Mouse (Mus musculus): ENCODE data around the gene Nfkb1. TPM values are rescaled to one million over a fixed set of nuclear protein-coding genes. Genes with fewer than 3 reads are reported as not detected.

Gene Nfkb1
- total RNA-seq, 2 experiments from 2014 or later: 30.7 to 33.0 TPM

- DNase-seq: no peak
These were observed 11.3 kb upstream of the Nfkb1 start for GRCm38 (mm10) chr3:135702658-135703057.

- peak in 1 of 2 experiments; percentile 47 for DNase-seq
These were observed 8.3 kb upstream of the Nfkb1 start for GRCm38 (mm10) chr3:135699523-135700264.

- DNase-seq: no peak
These were observed 7.2 kb upstream of the Nfkb1 start for GRCm38 (mm10) chr3:135698466-135698975.

- no peak for DNase-seq
These were observed 4.9 kb upstream of the Nfkb1 start for GRCm38 (mm10) chr3:135696262-135696661.

- DNase-seq: peak in 1 of 2 experiments; percentile 40
These were observed 1.7 kb upstream of the Nfkb1 start for GRCm38 (mm10) chr3:135692999-135693398.

- DNase-seq: peak; percentile 64 to 74
These were observed 668 bp downstream of the Nfkb1 start for GRCm38 (mm10) chr3:135690568-135691190.

GRCm38 (mm10) chr3:135689773-135690567 lies 1.4 kb downstream of the Nfkb1 start:
- no peak for DNase-seq

- no peak for DNase-seq
These were observed 2.2 kb downstream of the Nfkb1 start for GRCm38 (mm10) chr3:135688970-135689772.

- DNase-seq: no peak
These were observed 3.4 kb downstream of the Nfkb1 start for GRCm38 (mm10) chr3:135687965-135688364.

GRCm38 (mm10) chr3:135686419-135686818 lies 4.9 kb downstream of the Nfkb1 start:
- DNase-seq: no peak

GRCm38 (mm10) chr3:135683275-135683674 lies 8.1 kb downstream of the Nfkb1 start:
- no peak for DNase-seq

- DNase-seq: no peak
These were observed 9.1 kb downstream of the Nfkb1 start for GRCm38 (mm10) chr3:135682240-135682639.

- DNase-seq: no peak
These were observed 10.0 kb downstream of the Nfkb1 start for GRCm38 (mm10) chr3:135681272-135681783.

- no peak for DNase-seq
These were observed 11.0 kb downstream of the Nfkb1 start for GRCm38 (mm10) chr3:135680213-135680843.

- no peak for DNase-seq
These were observed 14.3 kb downstream of the Nfkb1 start for GRCm38 (mm10) chr3:135677064-135677463.

GRCm38 (mm10) chr3:135676364-135676763 lies 15.0 kb downstream of the Nfkb1 start:
- no peak for DNase-seq

- DNase-seq: no peak
These were observed 15.9 kb downstream of the Nfkb1 start for GRCm38 (mm10) chr3:135675480-135675879.

- DNase-seq: peak in 1 of 2 experiments; percentile 33
These were observed 16.5 kb downstream of the Nfkb1 start for GRCm38 (mm10) chr3:135674716-135675392.

- no peak for DNase-seq
These were observed 17.7 kb downstream of the Nfkb1 start for GRCm38 (mm10) chr3:135673695-135674094.

- DNase-seq: no peak
These were observed 18.3 kb downstream of the Nfkb1 start for GRCm38 (mm10) chr3:135673041-135673440.

Measured in heart, adult 18-20 months (tissue).